Mouse (Mus musculus): Measurements from ENCODE around the gene Zfp36l3. TPM values are rescaled to one million over a fixed set of nuclear protein-coding genes. Genes with fewer than 3 reads are reported as not detected.
"Not testable (repeated sequence)": the region's sequence is repeated elsewhere in the genome, so short reads cannot be mapped to it uniquely, and the experiment has no call there.

Gene Zfp36l3
- not detected for total RNA-seq (2021)
- long read RNA-seq, experiment 1: 0 reads
- long read RNA-seq, experiment 2: 0 reads

- Histone ChIP-seq H3K4me3 (no peak within 1 kb of the TSS), H3K27ac (no peak within 1 kb of the TSS)
- TF ChIP-seq CTCF (conservative IDR thresholded peaks at IDR 0.05): no peak
- DNase-seq (ENCODE audit: low spot score in 2 of 2): no peak
These were observed at the start of gene Zfp36l3 for GRCm38 (mm10) chrX:53776276-53776675. TSS of gene Zfp36l3 (minus strand) at chrX:53776394.

GRCm38 (mm10) chrX:53799074-53799473 lies 22.9 kb upstream of the Zfp36l3 start:
- peak; percentile 74 for TF ChIP-seq CTCF (conservative IDR thresholded peaks at IDR 0.05)
- Histone ChIP-seq H3K4me3 (no peak overlapping the region), H3K27ac (no peak overlapping the region)
- no peak for DNase-seq (ENCODE audit: low spot score in 2 of 2)

- DNase-seq (ENCODE audit: low spot score in 2 of 2); H3K4me3 ChIP-seq: not testable (repeated sequence)
These were observed 21.3 kb upstream of the Zfp36l3 start, which contains the start of gene Xlr for GRCm38 (mm10) chrX:53797519-53797918. TSS of gene Xlr (minus strand) at chrX:53797706.

GRCm38 (mm10) chrX:53757736-53758135 lies 18.5 kb downstream of the Zfp36l3 start, which contains the start of gene 1700013H16Rik:
TSS of gene 1700013H16Rik (minus strand) at chrX:53757831.
- DNase-seq (ENCODE audit: low spot score in 2 of 2): no peak
- no peak for TF ChIP-seq CTCF (conservative IDR thresholded peaks at IDR 0.05)
- H3K4me3 ChIP-seq: no peak within 1 kb of the TSS

More at GRCm38 (mm10) chrX:53797519-53797918, 21.3 kb upstream of the Zfp36l3 start, which contains the start of gene Xlr:
- not testable (repeated sequence) for H3K27ac ChIP-seq

GRCm38 (mm10) chrX:53752851-53753250 lies 23.3 kb downstream of the Zfp36l3 start:
- TF ChIP-seq CTCF (conservative IDR thresholded peaks at IDR 0.05): no peak
- no peak for DNase-seq (ENCODE audit: low spot score in 2 of 2)
- Histone ChIP-seq H3K27ac (no peak overlapping the region), H3K4me3 (no peak overlapping the region)

More at GRCm38 (mm10) chrX:53757736-53758135, 18.5 kb downstream of the Zfp36l3 start, which contains the start of gene 1700013H16Rik:
- H3K27ac ChIP-seq: no peak within 1 kb of the TSS

- DNase-seq (ENCODE audit: low spot score in 2 of 2): no peak
These were observed 47.2 kb downstream of the Zfp36l3 start for GRCm38 (mm10) chrX:53728967-53729366.

GRCm38 (mm10) chrX:53724596-53724995 lies 51.6 kb downstream of the Zfp36l3 start, which contains the start of gene 4930502E18Rik:
TSS of gene 4930502E18Rik (plus strand) at chrX:53724826.
- TF ChIP-seq CTCF (conservative IDR thresholded peaks at IDR 0.05): no peak
- H3K4me3 ChIP-seq: no peak within 1 kb of the TSS
- no peak within 1 kb of the TSS for H3K27ac ChIP-seq
- DNase-seq (ENCODE audit: low spot score in 2 of 2): no peak

More at GRCm38 (mm10) chrX:53728967-53729366, 47.2 kb downstream of the Zfp36l3 start:
- Histone ChIP-seq H3K27ac (no peak overlapping the region), H3K4me3 (no peak overlapping the region)
- no peak for TF ChIP-seq CTCF (conservative IDR thresholded peaks at IDR 0.05)

Other genes with a start within 250 kb of the Zfp36l3 start
- gene Rtl8c, start 168.4 kb downstream of the Zfp36l3 start, total RNA-seq (2021): 100 to 1,000 TPM; 174 to 189 TPM
- under 1 TPM in 1 of 2 experiments, not detected in 1; 0.71 TPM for gene Gm14597, start 167.4 kb downstream of the Zfp36l3 start, total RNA-seq (2021)
- gene Rtl8a, start 132.7 kb downstream of the Zfp36l3 start, total RNA-seq (2021): 100 to 1,000 TPM; 198 to 264 TPM
- 100 to 1,000 TPM; 164 to 168 TPM for gene Rtl8b, start 106.0 kb downstream of the Zfp36l3 start, total RNA-seq (2021)
- gene 4930502E18Rik, start 51.6 kb downstream of the Zfp36l3 start, total RNA-seq (2021): not detected
- gene 1700013H16Rik, start 18.6 kb downstream of the Zfp36l3 start, total RNA-seq (2021): not detected
- 1 to 10 TPM in 1 of 2 experiments, under 1 TPM in 1; 0.95 to 1.5 TPM for gene Xlr, start 21.3 kb upstream of the Zfp36l3 start, total RNA-seq (2021)

Data from layer of hippocampus, adult 2 months (tissue).